Mouse (Mus musculus) embryonic stem cell, embryonic (primary cell): ENCODE measurements around the gene Defb18.
"Not testable (repeated sequence)": the region's sequence is repeated elsewhere in the genome, so short reads cannot be mapped to it uniquely, and the experiment has no call there.

Experiments
- CTCF ChIA-PET, 4 experiments: fragments of 300-600 bp in 2 of 4; fragments of 350-600 bp in 2 of 4; sonication (Branson Sonifier 250); formaldehyde crosslinking; loops; one replicate each; lab custom pipeline; 2022; ENCODE audit warnings: inconsistent platforms in 2 of 4; lab: Charles Lee
- POLR2A ChIA-PET, 4 experiments: fragments of 300-600 bp in 2 of 4; fragments of 350-600 bp in 2 of 4; sonication (Branson Sonifier 250); formaldehyde crosslinking; loops; one replicate each; lab custom pipeline; 2022; ENCODE audit warnings: antibody characterized with exemption in 4 of 4, inconsistent platforms in 1 of 4; lab: Charles Lee

Defb18 gene

DNA sequence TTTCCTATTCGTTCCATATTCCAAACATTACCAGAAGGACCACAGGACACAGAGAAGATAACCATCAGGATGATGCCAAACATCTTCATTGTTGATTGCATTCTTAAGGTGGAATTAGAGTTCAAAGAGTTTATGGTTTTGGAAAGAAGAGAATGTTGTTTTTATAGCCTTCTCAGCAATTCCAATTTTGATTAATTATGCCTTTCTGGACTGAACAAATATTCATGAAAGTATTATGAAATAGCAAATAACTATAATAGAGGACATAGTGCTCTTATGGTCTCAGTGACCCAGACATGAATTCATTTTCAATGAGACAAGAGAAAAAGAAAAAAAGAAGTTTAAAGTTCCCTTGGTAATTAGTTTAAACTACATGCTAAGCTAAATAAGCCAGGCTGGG lies at the start of gene Defb18:
Gene Defb18 (minus strand): TSS at position 101 of the 400 bp plus-strand sequence.
- ChIA-PET CTCF (no interaction called here), POLR2A (no interaction called here)

DNA sequence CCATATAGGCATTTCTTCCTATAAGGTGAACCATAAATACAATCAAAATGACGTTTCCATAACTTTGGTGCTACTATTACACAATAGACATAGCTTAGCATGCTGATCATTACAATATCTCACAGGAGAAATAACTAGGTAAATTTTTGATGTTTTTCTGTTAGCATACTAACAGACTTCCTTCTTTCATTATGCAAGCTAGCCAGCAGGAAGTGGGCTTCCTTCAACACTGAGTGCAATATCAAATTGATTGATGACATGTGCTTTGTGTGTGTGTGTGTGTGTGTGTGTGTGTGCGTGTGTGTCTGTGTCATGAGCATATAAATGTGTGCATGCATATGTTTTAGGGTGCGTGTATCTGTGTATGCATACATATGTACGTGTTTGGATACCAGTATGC lies 33.9 kb upstream of the Defb18 start:
- ChIA-PET POLR2A (no interaction called here), CTCF (no interaction called here)

DNA sequence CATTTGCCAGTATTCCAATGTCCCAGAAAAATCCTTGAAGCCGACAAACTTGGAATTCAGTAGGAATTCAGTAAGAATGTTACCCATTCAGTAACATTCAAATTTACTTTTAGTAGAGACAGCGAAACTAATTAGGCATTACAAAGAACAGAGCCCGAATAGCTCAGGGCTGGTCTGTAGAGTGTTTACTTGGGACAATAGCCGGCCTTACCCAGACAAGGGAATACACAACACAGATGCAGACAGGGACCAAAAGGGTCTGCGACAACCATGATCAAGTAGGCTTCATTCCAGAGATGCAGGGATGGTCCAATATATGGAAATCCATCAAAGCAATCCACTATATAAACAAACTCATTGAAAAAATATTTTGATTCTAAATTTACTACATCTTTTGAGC lies 31.6 kb upstream of the Defb18 start:
- POLR2A ChIA-PET: no interaction called here
- CTCF ChIA-PET: no interaction called here

DNA sequence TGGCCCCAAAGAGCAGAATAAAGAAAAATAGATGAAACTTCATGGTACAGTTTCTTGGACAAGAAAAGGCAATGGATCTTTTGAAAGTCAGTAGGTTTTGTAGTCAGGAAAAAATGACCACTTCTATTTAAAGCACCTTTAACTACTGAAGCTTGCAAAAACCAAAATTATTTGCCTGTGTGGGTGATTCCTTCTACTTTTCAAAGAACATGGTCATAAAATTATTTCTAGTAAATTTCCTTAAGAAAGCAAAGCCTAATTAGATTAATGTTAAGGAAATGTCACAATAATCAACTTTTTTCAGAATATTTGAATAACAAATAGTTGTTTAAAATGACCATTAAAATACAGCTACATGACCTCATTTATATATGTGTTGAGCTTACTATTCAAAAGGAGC lies 27.8 kb upstream of the Defb18 start, which contains the start of gene Defb41:
Gene Defb41 (minus strand): TSS at position 101 of the 400 bp plus-strand sequence.
- ChIA-PET POLR2A (no interaction called here), CTCF (no interaction called here)

DNA sequence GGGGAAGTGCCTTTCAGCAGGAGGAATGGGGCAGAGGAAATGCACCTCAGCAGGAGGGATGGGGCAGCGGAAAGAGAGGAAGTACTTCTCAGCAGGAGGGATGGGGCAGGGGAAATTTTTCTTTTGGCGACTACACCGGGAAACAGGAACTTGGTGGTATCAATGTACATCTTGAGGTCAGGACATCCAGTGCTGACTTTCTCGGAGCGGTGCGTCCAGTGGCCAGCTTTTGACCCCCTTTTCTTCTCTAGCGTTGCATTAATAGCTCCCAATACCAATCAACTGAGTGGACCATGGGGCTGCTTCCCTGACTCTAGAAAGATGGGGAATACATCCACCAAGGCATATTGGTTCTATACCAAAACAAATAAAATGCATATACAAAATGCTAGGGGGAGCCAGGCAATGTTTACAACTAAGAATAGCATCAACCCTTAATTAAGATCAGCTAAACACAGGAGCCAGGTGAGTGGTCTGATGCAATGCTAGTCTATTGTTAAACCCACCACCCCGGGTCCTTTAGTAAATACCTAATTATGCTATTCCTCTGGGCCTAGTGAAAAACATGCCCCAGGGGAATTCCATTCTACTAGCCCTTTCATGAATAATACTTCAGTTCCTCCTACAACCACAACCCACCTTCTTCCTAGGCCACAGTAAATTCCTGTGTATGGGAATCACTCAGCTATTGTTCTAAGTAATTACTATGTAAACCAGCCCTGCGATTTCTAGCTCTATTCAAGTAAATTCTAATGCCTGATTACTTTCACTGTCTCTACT lies 8.7 kb upstream of the Defb18 start:
- POLR2A ChIA-PET: not testable (repeated sequence)

DNA sequence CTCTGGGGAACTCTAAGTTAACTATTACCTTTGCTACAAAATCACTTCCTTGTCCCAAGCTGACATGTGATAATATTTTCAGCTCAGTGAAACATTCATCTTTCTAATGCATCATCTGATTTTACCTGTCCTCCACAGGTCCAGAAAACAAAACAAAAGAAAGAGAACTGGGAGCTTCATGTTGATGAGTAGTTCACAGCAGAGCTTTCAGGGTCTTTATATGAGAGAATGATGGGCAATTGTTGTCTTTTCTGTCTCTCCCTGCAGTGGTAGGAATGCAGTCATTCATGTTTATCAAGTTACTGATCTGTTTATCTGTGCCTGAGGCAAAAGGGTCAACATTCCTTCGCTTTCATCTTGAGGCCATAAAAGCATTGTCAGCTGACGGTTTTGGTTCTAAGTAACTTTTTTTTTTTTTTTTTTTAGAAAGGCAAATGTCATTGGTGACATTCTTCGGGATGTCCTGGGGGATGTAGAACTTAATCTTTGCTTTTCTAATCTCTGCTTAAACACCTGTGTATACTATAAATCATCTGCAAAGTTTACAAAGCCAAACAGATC lies 13.8 kb downstream of the Defb18 start:
- CTCF ChIA-PET: interaction anchor here in 1 of 4 experiments (0.6 kb wide), 1 partner anchor 243 kb away, joined by 5 read pairs; no protein-coding TSS in a partner anchor
- POLR2A ChIA-PET: interaction anchor here in 1 of 4 experiments (0.6 kb wide), 1 partner anchor 274 kb away, joined by 4 read pairs; no protein-coding TSS in a partner anchor

More for the DNA sequence above, 8.7 kb upstream of the Defb18 start:
- CTCF ChIA-PET: not testable (repeated sequence)

DNA sequence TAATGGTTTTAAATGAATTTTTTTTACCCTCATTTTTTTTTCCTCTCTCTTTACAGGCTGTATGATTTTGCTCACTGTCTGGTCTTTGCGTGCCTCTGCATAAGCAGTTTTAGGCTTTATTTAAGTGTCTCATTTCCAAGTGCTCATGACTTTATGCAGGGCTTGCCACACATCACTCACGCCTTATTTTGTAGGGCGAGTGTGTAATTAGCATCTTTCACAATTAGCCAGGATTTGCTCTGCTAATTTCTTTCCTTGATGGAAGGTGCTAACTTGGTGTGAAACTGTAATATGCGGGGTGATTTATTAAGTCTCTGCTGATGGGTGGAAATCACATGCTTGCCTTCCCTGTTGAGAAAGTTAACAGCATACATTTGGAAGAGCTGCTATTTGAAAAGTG lies 45.5 kb downstream of the Defb18 start:
- ChIA-PET POLR2A (no interaction called here), CTCF (no interaction called here)

DNA sequence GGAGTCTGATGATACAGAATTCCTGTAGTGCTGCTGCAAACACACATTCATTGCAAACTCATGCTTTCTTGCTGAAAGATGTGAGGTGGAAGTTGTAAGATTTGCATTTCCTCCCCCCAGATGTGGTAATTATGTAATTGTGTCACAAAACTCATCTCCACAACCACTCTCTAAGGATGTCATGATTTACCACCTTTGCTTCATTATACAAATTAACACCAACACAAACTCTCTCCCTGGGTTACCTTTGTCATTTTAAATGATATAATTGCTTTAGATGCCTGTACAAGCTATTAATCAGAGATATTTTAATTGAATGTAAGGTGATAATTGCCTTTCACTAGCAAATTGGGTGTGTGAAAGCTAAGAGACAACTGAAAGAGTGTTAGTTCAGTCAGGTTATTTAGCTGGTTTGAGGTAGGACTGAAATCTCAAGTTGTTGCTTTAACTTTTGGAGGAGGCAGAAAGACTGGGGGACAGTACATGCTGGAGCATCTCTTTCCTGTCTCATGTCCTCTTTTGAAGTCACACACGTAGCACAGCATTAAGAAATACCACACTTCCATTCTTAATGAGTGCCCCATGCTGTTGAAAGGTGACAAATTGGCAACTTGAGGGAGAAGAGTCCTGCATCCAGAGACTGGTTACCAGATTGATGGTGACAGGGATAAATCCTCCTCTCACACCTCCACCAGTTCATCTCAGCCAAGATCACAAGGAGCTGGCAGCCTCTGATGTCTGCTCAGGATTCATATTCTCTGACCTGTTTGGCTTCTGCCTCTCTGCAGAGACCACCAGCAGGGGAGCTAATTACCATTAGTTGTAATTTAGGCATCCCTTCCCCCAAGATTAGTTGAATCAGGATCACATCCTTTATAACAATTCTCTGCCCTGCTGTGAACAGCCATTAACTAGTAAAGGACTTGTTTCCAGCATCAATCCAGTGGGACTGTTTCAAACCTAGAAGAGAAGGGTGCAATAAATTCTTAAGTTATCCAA lies 46.2 kb downstream of the Defb18 start:
- CTCF ChIA-PET: no interaction called here
- POLR2A ChIA-PET: no interaction called here
